In genomic region chr11:109675208-109675607, GRCm38 (mm10) we compare ENCODE assay signal across 31 mouse cellular contexts. TPM values are rescaled to one million over a fixed set of nuclear protein-coding genes. Genes with fewer than 3 reads are reported as not detected.
"Had no signal": no experiment of that assay in that cellular context is flagged by ENCODE, and none has a peak within 500 bp of the region (broad histone marks: within the 10 kb centered on the region; RNA-seq: fewer than 3 reads in every experiment).

No protein-coding gene starts in this region.

- H3K27ac ChIP-seq: left cerebral cortex, adult 2 months; limb, embryonic 10.5 days; limb, embryonic 12.5 days; limb, embryonic 13.5 days; limb, embryonic 15.5 days; liver, embryonic 12.5 days; liver, embryonic 13.5 days; liver, embryonic 14.5 days; liver, embryonic 15.5 days; lung, embryonic 15.5 days; macrophage; midbrain, embryonic 10.5 days; midbrain, embryonic 12.5 days; midbrain, embryonic 13.5 days; midbrain, embryonic 15.5 days had no signal

- H3K4me3 ChIP-seq: left cerebral cortex, adult 2 months; limb, embryonic 10.5 days; limb, embryonic 12.5 days; limb, embryonic 13.5 days; limb, embryonic 15.5 days; liver, embryonic 12.5 days; liver, embryonic 13.5 days; liver, embryonic 15.5 days; lung, embryonic 15.5 days; megakaryocyte, embryonic 14.5 days; midbrain, embryonic 10.5 days; midbrain, embryonic 12.5 days; midbrain, embryonic 13.5 days; midbrain, embryonic 15.5 days had no signal

- H3K4me2 ChIP-seq: limb, embryonic 12.5 days; limb, embryonic 13.5 days; limb, embryonic 15.5 days; liver, embryonic 11.5 days; liver, embryonic 12.5 days; liver, embryonic 13.5 days; liver, embryonic 15.5 days; lung, embryonic 14.5 days; lung, embryonic 15.5 days; midbrain, embryonic 11.5 days; midbrain, embryonic 12.5 days; midbrain, embryonic 13.5 days; midbrain, embryonic 15.5 days had no signal

- H3K4me1 ChIP-seq: limb, embryonic 10.5 days; liver, embryonic 12.5 days; liver, embryonic 13.5 days; liver, embryonic 15.5 days; midbrain, embryonic 12.5 days; midbrain, embryonic 13.5 days; midbrain, embryonic 15.5 days had no signal

- ATAC-seq: liver, embryonic 12.5 days; liver, postnatal 0 days; lung, postnatal 0 days; midbrain, embryonic 13.5 days; midbrain, embryonic 15.5 days; midbrain, embryonic 16.5 days had no signal

- H3K36me3 ChIP-seq: midbrain, embryonic 15.5 days had no signal

- H3K9me3 ChIP-seq: limb, embryonic 10.5 days; limb, embryonic 12.5 days; limb, embryonic 13.5 days; limb, embryonic 15.5 days; liver, embryonic 12.5 days; liver, embryonic 13.5 days; liver, embryonic 15.5 days; lung, embryonic 15.5 days; megakaryocyte, embryonic 14.5 days; midbrain, embryonic 10.5 days; midbrain, embryonic 12.5 days; midbrain, embryonic 13.5 days; midbrain, embryonic 15.5 days had no signal

- DNase-seq: left cerebral cortex, postnatal 4 days; liver; liver, embryonic 13.5 days; liver, postnatal 0 days; lung, adult 18-20 months; lung, adult 2 months; lung, embryonic 14.5 days; lung, postnatal 10 days; lung, postnatal 14 days; lung, postnatal 36 days; lung, postnatal 4 days; midbrain, embryonic 14.5 days had no signal

- H3K9ac ChIP-seq: limb, embryonic 12.5 days; limb, embryonic 13.5 days; limb, embryonic 15.5 days; liver, embryonic 12.5 days; liver, embryonic 13.5 days; liver, embryonic 14.5 days; liver, embryonic 15.5 days; liver, postnatal 0 days; lung, embryonic 14.5 days; lung, embryonic 15.5 days; midbrain, embryonic 12.5 days; midbrain, embryonic 13.5 days; midbrain, embryonic 15.5 days had no signal

- H3K27me3 ChIP-seq: limb, embryonic 12.5 days; limb, embryonic 13.5 days; limb, embryonic 15.5 days; liver, embryonic 12.5 days; liver, embryonic 13.5 days; liver, embryonic 15.5 days; lung, embryonic 15.5 days; midbrain, embryonic 15.5 days had no signal

RNA-seq across cellular contexts. Expression of gene Fam20a, which starts 46.9 kb away (rescaled TPM):
- polyA plus RNA-seq: macrophage had no signal
